Mouse (Mus musculus): ENCODE results near the gene Olfr115. TPM values are rescaled to one million over a fixed set of nuclear protein-coding genes. Genes with fewer than 3 reads are reported as not detected.

The Olfr115 gene
- polyA plus RNA-seq (2012; rRNA removed): not detected in 2 replicates

DNA sequence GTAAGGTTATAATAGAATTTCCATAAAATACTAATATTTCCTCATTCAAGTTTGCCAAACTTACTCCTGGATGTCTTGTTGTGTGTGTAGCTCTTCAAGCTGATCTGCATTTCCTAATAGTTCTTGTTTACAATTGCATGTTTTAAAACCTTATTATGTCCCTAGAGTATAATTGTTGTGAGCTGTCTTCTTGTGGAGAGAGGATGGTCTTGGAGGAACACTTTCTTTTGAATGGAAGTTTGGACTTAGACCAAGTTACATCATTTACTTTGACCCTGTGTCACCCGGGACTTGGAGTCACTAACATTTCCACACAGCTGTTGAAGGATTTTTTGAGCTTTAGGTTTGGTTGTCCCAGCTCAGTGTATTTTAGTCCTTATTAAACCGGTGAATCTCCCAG is at the start of gene Olfr115, which contains the start of gene Olfr116:
Olfr115 (minus strand) TSS at position 101 of the 400 bp plus-strand sequence.
Olfr116 (minus strand) TSS at position 191 of the 400 bp plus-strand sequence.
- DNase-seq (ENCODE audit: low spot score): no peak

DNA sequence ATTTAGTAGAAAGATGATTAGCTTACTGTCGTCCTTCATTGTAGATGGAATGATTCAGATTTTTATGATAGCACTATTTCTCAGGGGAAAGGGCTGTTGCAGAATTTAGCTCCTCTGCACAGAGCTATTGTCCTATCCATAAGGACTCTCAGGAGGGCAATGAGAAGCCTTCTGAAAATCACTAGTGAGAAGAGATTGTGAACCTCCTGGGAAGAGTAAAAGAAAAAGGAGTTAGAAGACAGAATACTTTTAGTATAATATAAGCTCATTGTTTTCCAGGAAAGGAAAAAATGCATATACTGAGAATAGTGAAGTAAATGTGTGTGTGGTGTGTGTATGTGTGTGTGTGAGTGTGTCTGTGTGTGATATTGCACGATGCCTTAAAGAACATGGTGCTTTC is 39.8 kb upstream of the Olfr115 start, which contains the start of gene Olfr118:
Olfr118 (plus strand) TSS at position 301 of the 400 bp plus-strand sequence.
- DNase-seq (ENCODE audit: low spot score): no peak

DNA sequence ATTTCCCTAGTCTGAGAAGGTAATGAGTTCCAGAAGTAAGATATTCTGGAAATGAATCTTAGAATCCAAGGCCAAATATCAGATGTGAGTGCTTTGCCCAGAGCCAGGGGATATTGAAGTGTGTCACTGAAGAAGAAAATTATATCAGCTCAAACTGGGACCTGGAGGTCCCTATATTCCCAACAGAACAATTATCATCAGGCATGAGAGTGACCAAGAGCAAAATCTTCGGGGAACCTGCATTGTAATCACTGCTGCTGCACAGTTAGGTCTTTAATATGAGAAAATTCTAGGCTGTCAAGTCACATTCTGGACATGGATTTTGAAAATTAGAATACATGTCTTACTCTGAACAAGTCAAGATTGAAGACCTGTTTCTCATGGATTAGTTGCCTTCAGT is 36.8 kb upstream of the Olfr115 start, which contains the start of gene Olfr117:
Olfr117 (minus strand) TSS at position 101 of the 400 bp plus-strand sequence.
- no peak for DNase-seq (ENCODE audit: low spot score)

- no peak for DNase-seq (ENCODE audit: low spot score)
These were observed 34.3 kb downstream of the Olfr115 start, which contains the start of gene Olfr114 for GRCm38 (mm10) chr17:37592643-37593042. TSS of gene Olfr114 (minus strand) at chr17:37592743.

DNA sequence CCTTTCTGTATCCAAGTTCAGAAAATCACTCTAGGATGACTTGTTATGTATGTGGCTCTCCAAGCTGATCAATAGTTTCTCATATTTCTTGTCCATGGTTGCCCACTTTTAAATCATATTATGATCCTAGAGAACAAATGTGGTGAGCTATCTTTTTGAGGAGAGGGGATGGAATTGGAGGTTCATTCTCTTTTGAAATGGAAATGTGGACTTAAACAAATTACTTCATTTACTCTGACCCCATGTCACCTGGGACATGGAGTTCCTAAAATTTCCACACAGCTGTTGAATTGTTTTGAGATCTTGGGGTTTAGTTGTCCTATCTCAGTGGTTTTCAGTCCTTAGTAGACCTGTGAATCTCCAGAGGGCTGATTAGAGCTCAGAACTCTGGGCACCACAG is 49.3 kb downstream of the Olfr115 start, which contains the start of gene Olfr113:
Olfr113 (minus strand) TSS at position 101 of the 400 bp plus-strand sequence.
- DNase-seq (ENCODE audit: low spot score): no peak

DNA sequence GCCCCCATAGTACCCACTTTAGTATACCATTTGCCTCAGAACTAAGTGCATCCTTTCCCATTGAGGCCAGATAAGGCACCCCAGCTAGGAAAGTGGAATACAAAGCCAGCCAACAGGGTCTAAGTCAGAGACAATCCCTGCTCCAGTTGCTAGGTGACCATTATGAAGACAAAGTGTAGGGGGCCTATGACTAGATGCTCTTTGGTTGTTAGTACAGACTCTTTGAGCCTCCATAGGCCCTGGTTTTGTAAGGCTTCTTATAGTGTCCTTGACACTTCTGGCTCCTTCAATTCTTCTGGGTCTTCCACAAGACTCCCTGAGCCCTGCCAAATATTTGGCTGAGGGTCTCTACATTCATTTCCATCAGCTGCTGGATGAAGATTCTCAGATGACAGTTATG is 57.6 kb downstream of the Olfr115 start, which contains the start of gene Olfr112:
Olfr112 (minus strand) TSS at position 101 of the 400 bp plus-strand sequence.
- DNase-seq (ENCODE audit: low spot score): no peak

Other genes starting within 250 kb of the Olfr115 start
- not detected in 2 replicates for gene Olfr105-ps, start 248.1 kb downstream of the Olfr115 start, polyA plus RNA-seq (2012; rRNA removed)
- gene Olfr106-ps, start 236.7 kb downstream of the Olfr115 start, polyA plus RNA-seq (2012; rRNA removed): not detected in 2 replicates
- not detected in 2 replicates for gene Olfr107, start 227.9 kb downstream of the Olfr115 start, polyA plus RNA-seq (2012; rRNA removed)
- gene Olfr108, start 181.6 kb downstream of the Olfr115 start, polyA plus RNA-seq (2012; rRNA removed): not detected in 2 replicates
- not detected in 2 replicates for gene Olfr109, start 168.2 kb downstream of the Olfr115 start, polyA plus RNA-seq (2012; rRNA removed)
- gene H2-M2, start 143.6 kb downstream of the Olfr115 start, polyA plus RNA-seq (2012; rRNA removed): 0.35 and 0.47 TPM in 2 replicates
- gene Olfr110, start 134.6 kb downstream of the Olfr115 start, polyA plus RNA-seq (2012; rRNA removed): not detected in 2 replicates
- gene Olfr111, start 119.1 kb downstream of the Olfr115 start, polyA plus RNA-seq (2012; rRNA removed): 0.03 and 0.04 TPM in 2 replicates
- gene Olfr112, start 57.7 kb downstream of the Olfr115 start, polyA plus RNA-seq (2012; rRNA removed): not detected in 2 replicates
- not detected in 2 replicates for gene Olfr113, start 49.4 kb downstream of the Olfr115 start, polyA plus RNA-seq (2012; rRNA removed)
- gene Olfr114, start 34.4 kb downstream of the Olfr115 start, polyA plus RNA-seq (2012; rRNA removed): not detected in 2 replicates
- gene Olfr116, start 90 bp upstream of the Olfr115 start, polyA plus RNA-seq (2012; rRNA removed): not detected in 2 replicates
- gene Olfr117, start 36.7 kb upstream of the Olfr115 start, polyA plus RNA-seq (2012; rRNA removed): not detected in 2 replicates
- gene Olfr118, start 39.9 kb upstream of the Olfr115 start, polyA plus RNA-seq (2012; rRNA removed): not detected in 2 replicates
- not detected in 2 replicates for gene Olfr119, start 69.5 kb upstream of the Olfr115 start, polyA plus RNA-seq (2012; rRNA removed)
- not detected in 2 replicates for gene Olfr120, start 94.7 kb upstream of the Olfr115 start, polyA plus RNA-seq (2012; rRNA removed)
- gene Olfr121, start 121.7 kb upstream of the Olfr115 start, polyA plus RNA-seq (2012; rRNA removed): not detected in 2 replicates
- not detected in 2 replicates for gene Olfr122, start 141.5 kb upstream of the Olfr115 start, polyA plus RNA-seq (2012; rRNA removed)
- gene Olfr123, start 166.4 kb upstream of the Olfr115 start, polyA plus RNA-seq (2012; rRNA removed): not detected in 2 replicates
- not detected in 2 replicates for gene Olfr124, start 172.8 kb upstream of the Olfr115 start, polyA plus RNA-seq (2012; rRNA removed)
- not detected in 2 replicates for gene Olfr125, start 205.8 kb upstream of the Olfr115 start, polyA plus RNA-seq (2012; rRNA removed)
- not detected in 2 replicates for gene Olfr126, start 220.4 kb upstream of the Olfr115 start, polyA plus RNA-seq (2012; rRNA removed)

All from urinary bladder, adult 2 months (tissue).